Mouse (Mus musculus) heart, embryonic 13.5 days (tissue): Measurements from ENCODE around the gene Pidd1. TPM values are rescaled to one million over a fixed set of nuclear protein-coding genes. Genes with fewer than 3 reads are reported as not detected.

Experiments used
- ATAC-seq: fragments of 200-750 bp; cut with Nextera tagmentation; 2 replicates; pipeline ENCODE4 v1.8.0; 2017; ENCODE audit warnings: moderate TSS enrichment; ENCODE audit not compliant: insufficient number of reproducible peaks, low FRiP score, low TSS enrichment; ENCODE audit errors: extremely low read depth
- H3K27ac ChIP-seq: fragments of 300-500 bp; sonication (generic); replicated peaks from 2 replicates; pipeline ENCODE4 v1.5.1; 2015; ENCODE audit warnings: moderate library complexity, mild to moderate bottlenecking, inconsistent platforms
- H3K27me3 ChIP-seq: fragments of 300-500 bp; sonication (generic); replicated peaks from 2 replicates; pipeline ENCODE4 v1.6.1; 2015; ENCODE audit warnings: mild to moderate bottlenecking, inconsistent platforms
- H3K36me3 ChIP-seq: fragments of 300-500 bp; sonication (generic); 2 replicates; pipeline ENCODE4 v1.6.1; 2015; ENCODE audit warnings: mild to moderate bottlenecking, inconsistent platforms
- H3K4me1 ChIP-seq: fragments of 300-500 bp; sonication (generic); 2 replicates; pipeline ENCODE4 v1.6.1; 2015; ENCODE audit warnings: inconsistent platforms
- H3K4me2 ChIP-seq: fragments of 300-500 bp; sonication (generic); 2 replicates; pipeline ENCODE4 v1.6.1; 2015; ENCODE audit warnings: inconsistent platforms, mild to moderate bottlenecking, moderate library complexity
- H3K4me3 ChIP-seq: fragments of 300-500 bp; sonication (generic); 2 replicates; pipeline ENCODE4 v1.5.1; 2015; ENCODE audit warnings: moderate library complexity, mild to moderate bottlenecking, inconsistent platforms
- H3K9ac ChIP-seq: fragments of 300-500 bp; sonication (generic); 2 replicates; pipeline ENCODE4 v1.6.1; 2015; ENCODE audit warnings: inconsistent platforms, mild to moderate bottlenecking, moderate library complexity
- H3K9me3 ChIP-seq: fragments of 300-500 bp; sonication (generic); 2 replicates; pipeline ENCODE4 v1.6.1; 2016; ENCODE audit warnings: inconsistent platforms
- WGBS: fragments of 180-500 bp; shearing (Covaris S2); methylation state at CpG from one replicate; pipeline ENCODE4 v1.1.7; 2015; ENCODE audit warnings: mixed read lengths; 5-methylcytosine and 5-hydroxymethylcytosine counted together
- polyA plus RNA-seq: library from polyadenylated mRNA; unstranded; fragments of >200 nt; fragmentation: Nextera tagmentation; extraction: Ambion mirVana; gene quantifications from 2 replicates; pipeline ENCODE4 v1.2.1, GENCODE M21; 2015

Gene Pidd1
- polyA plus RNA-seq, 1 experiment from 2014 or later: 8.1 TPM

DNA sequence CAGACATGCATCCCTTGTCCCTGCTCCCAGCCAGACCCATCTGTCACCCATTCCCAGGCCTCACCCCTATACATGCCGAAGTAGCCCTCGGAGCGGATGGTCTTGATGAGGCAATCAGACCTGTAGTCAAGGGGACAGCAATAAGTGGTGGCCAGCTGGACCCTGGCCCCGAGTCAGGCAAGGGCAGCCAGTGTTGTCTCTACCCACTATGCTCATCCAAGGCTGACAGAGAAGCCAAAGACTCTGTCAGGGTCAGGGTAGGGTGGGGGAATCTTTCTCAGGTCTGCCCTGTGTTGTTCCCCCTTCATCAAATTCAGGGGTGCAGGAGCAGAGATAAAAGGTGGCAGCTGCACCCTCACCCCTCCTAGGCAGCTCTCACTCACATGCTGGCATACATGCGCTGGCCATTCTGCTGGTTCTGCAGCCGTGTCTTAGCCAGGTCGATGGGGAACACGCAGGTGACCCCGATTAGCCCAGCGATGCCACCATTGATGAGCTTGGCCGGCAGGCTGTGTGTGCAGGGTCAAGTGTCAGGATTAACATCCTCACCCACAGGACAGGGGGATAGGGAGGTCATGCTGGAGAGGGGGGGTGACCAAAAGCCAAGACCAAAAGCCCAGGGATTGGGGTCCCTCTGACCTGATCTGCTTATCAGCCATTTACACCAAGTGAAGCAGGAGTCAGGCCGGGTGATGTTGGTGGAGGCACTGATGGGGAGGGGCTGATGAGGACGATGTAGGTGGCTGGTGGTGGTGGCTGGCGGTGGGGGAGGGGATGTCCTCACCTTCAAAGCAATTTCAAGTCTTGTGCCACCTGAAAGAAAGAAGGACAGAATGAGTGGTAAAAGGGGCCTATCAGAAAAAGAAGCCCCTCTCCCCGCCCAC, 10.1 kb downstream of the Pidd1 start:
- peak overlapping the region; percentile 62 for H3K4me3 ChIP-seq
- no peak for ATAC-seq
- peak overlapping the region; percentile 86 for H3K9ac ChIP-seq
- peak overlapping the region; percentile 96 for H3K4me2 ChIP-seq
- peaks cover 48% of the 10 kb centered on the region for H3K36me3 ChIP-seq
- peaks cover 56% of the 10 kb centered on the region for H3K4me1 ChIP-seq
- 69% methylated on average over 15 of the region's 15 CpGs for WGBS
- peak overlapping the region; percentile 69; the same call in 1 of the 2 replicates for H3K27ac ChIP-seq
- H3K9me3 ChIP-seq: no peaks in the 10 kb centered on the region
- no peaks in the 10 kb centered on the region for H3K27me3 ChIP-seq

DNA sequence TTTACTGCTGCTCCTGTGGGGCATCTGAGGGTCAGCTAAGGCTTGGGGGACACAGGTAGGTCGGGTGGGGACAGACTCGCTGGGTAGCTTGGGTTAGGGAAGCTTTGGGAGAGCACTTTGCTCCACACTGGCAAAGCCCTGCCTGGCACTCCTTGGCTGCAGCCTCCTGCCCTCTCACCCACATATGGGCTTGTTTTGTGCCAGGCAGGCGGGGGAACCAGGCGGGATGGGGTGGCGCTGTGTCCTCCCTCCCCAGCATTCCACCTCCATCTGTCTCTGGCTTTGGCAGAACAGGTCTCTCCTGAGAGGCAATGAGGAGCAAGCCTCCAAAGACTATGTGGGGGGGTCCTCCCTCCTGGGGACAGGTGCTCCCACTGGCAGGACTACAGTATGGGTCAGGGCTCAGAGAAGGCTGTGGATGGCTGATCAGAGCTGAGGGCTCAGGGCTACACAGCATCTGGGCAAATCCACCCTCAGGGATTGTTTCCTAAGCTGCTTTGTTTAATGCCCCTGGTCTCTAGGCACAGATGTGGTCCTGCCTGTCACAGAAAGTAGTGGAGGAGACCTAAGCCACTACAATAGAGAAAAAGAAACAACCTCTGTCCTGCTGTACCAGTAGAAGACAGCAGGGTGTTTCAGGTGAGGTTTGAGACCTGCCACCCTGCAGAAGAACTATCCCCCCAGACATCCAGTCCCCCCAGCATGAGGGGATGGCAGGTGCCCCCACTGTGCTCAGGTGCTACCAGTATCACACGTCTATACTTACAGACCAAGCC, 10.9 kb downstream of the Pidd1 start:
- Histone ChIP-seq H3K9me3 (no peaks in the 10 kb centered on the region), H3K36me3 (peaks cover 39% of the 10 kb centered on the region), H3K4me2 (no peak overlapping the region), H3K4me3 (no peak overlapping the region), H3K27me3 (0 out of 2 replicates have a peak, but pooled peaks cover 2% of the 10 kb centered on the region), H3K9ac (no peak overlapping the region), H3K4me1 (peaks cover 65% of the 10 kb centered on the region), H3K27ac (no peak overlapping the region)
- ATAC-seq: no peak
- WGBS: 83% methylated on average over 6 of the region's 6 CpGs

DNA sequence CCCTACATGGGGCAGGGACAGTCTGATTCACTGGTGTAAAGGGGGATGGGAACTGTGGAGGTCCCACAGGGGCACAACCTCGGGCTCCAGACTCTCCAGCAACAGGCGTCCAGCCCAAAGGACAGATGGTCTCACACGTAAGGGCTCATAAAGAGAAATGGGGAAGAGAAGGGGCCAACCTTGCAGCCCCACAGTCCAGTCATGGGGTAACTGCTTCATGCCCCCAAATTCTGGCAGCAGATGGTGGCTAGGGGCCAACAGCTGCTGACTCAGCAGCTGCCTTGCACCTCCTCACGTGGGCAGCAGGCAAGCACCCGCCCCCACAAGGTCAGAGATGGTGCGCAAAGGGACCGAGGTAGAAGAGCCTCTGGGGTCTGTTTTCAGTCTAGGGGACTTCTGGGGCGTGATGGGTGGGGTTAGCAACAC, 11.6 kb downstream of the Pidd1 start:
- no peak for ATAC-seq
- Histone ChIP-seq H3K4me3 (no peak overlapping the region), H3K27me3 (0 out of 2 replicates have a peak, but pooled peaks cover 5% of the 10 kb centered on the region), H3K9me3 (no peaks in the 10 kb centered on the region), H3K4me2 (no peak overlapping the region), H3K27ac (no peak overlapping the region), H3K36me3 (peaks cover 37% of the 10 kb centered on the region), H3K4me1 (peaks cover 61% of the 10 kb centered on the region), H3K9ac (no peak overlapping the region)
- WGBS: 82% methylated on average over 8 of the region's 8 CpGs

GRCm38 (mm10) chr7:141431434-141432185, 12.2 kb downstream of the Pidd1 start:
- H3K9me3 ChIP-seq: no peaks in the 10 kb centered on the region

GRCm38 (mm10) chr7:141430585-141431240, 13.1 kb downstream of the Pidd1 start:
- H3K4me2 ChIP-seq: no peak overlapping the region
- peaks cover 48% of the 10 kb centered on the region for H3K4me1 ChIP-seq
- WGBS: 86% methylated on average over 9 of the region's 9 CpGs
- H3K27me3 ChIP-seq: 0 out of 2 replicates have a peak, but pooled peaks cover 5% of the 10 kb centered on the region
- H3K9me3 ChIP-seq: no peaks in the 10 kb centered on the region
- H3K27ac ChIP-seq: peak overlapping the region; percentile 44
- H3K4me3 ChIP-seq: no peak overlapping the region
- H3K9ac ChIP-seq: peak overlapping the region; percentile 12; the same call in 1 of the 2 replicates
- peaks cover 37% of the 10 kb centered on the region for H3K36me3 ChIP-seq
- ATAC-seq: no peak

More at GRCm38 (mm10) chr7:141431434-141432185, 12.2 kb downstream of the Pidd1 start:
- Histone ChIP-seq H3K27ac (no peak overlapping the region), H3K9ac (no peak overlapping the region), H3K4me3 (no peak overlapping the region), H3K4me2 (no peak overlapping the region), H3K36me3 (peaks cover 37% of the 10 kb centered on the region), H3K27me3 (0 out of 2 replicates have a peak, but pooled peaks cover 5% of the 10 kb centered on the region), H3K4me1 (peaks cover 56% of the 10 kb centered on the region)
- WGBS: 89% methylated on average over 19 of the region's 19 CpGs
- no peak for ATAC-seq

- H3K4me2 ChIP-seq: peak overlapping the region; percentile 63
- 0 out of 2 replicates have a peak, but pooled peaks have one; percentile 20 for ATAC-seq
Observed at GRCm38 (mm10) chr7:141429840-141430584, 13.8 kb downstream of the Pidd1 start.

GRCm38 (mm10) chr7:141429310-141429709, 14.5 kb downstream of the Pidd1 start, which contains the start of gene Cend1:
TSS of gene Cend1 (minus strand) at chr7:141429491.
- 0 out of 2 replicates have a peak, but pooled peaks cover 5% of the 10 kb centered on the region for H3K27me3 ChIP-seq
- peaks cover 35% of the 10 kb centered on the region for H3K4me1 ChIP-seq
- peak within 1 kb of the TSS; percentile 44 for H3K27ac ChIP-seq
- peaks cover 37% of the 10 kb centered on the region for H3K36me3 ChIP-seq
- ATAC-seq: no peak
- H3K9me3 ChIP-seq: no peaks in the 10 kb centered on the region
- peak within 1 kb of the TSS; percentile 42 for H3K4me3 ChIP-seq
- peak within 1 kb of the TSS; percentile 12 for H3K9ac ChIP-seq
- peak within 1 kb of the TSS; percentile 63 for H3K4me2 ChIP-seq
- 3% methylated on average over 19 of the region's 19 CpGs for WGBS

More at GRCm38 (mm10) chr7:141429840-141430584, 13.8 kb downstream of the Pidd1 start:
- 39% methylated on average over 9 of the region's 9 CpGs for WGBS
- Histone ChIP-seq H3K9ac (peak overlapping the region; percentile 12; the same call in 1 of the 2 replicates), H3K9me3 (no peaks in the 10 kb centered on the region), H3K4me3 (peak overlapping the region; percentile 42), H3K27ac (peak overlapping the region; percentile 44), H3K36me3 (peaks cover 37% of the 10 kb centered on the region), H3K27me3 (0 out of 2 replicates have a peak, but pooled peaks cover 5% of the 10 kb centered on the region), H3K4me1 (peaks cover 42% of the 10 kb centered on the region)

GRCm38 (mm10) chr7:141428701-141429100, 15.1 kb downstream of the Pidd1 start:
- Histone ChIP-seq H3K27me3 (0 out of 2 replicates have a peak, but pooled peaks cover 5% of the 10 kb centered on the region), H3K9ac (no peak overlapping the region), H3K9me3 (no peaks in the 10 kb centered on the region), H3K4me3 (peak overlapping the region; percentile 42), H3K27ac (no peak overlapping the region), H3K4me2 (peak overlapping the region; percentile 63), H3K36me3 (peaks cover 36% of the 10 kb centered on the region), H3K4me1 (peaks cover 29% of the 10 kb centered on the region)
- ATAC-seq: no peak
- 46% methylated on average over 5 of the region's 5 CpGs for WGBS

DNA sequence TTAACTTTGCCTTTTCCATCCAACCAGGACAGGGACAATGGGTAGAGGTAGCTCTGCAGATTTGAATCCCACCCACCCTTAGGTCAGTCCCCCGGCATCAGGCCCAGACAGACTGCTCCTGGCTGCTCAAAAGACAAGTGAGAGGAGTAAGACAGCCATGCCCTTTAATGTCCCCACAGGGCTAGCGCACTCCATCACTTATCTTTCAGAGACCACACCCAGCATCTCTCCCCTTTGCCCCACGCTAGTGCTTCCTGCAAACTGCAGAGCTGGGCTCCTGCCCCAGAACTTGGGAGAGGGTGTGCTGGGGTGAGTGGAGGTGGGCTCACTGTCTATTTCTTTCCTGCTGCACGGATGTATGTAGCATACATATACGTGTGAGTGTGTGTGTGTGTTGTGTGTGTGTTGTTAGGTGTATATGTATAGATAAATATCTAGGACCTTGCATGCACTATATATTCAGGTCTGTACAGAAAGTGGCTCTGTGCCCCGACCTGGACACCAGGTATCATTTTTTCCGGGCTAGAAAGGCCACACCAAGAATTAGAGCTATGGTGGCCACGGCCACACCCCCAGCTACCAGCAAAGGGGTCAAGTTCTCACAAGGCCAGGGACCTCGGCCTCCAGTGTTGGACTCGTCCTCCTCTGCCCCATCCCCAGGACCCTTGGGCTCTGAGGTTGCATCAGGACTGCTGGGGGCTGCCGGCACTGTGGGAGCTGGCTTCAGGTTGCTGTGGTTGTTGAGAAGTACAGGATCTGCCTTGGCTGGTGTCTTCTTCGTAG, 16.7 kb downstream of the Pidd1 start:
- H3K36me3 ChIP-seq: peaks cover 20% of the 10 kb centered on the region
- no peaks in the 10 kb centered on the region for H3K9me3 ChIP-seq
- no peak overlapping the region for H3K9ac ChIP-seq
- 72% methylated on average over 12 of the region's 12 CpGs for WGBS
- H3K4me2 ChIP-seq: no peak overlapping the region
- H3K27me3 ChIP-seq: 0 out of 2 replicates have a peak, but pooled peaks cover 5% of the 10 kb centered on the region
- H3K4me1 ChIP-seq: peaks cover 27% of the 10 kb centered on the region
- H3K27ac ChIP-seq: no peak overlapping the region
- no peak overlapping the region for H3K4me3 ChIP-seq
- ATAC-seq: no peak
